Mouse (Mus musculus) CH12.LX (cell line): Measurements from ENCODE around the gene Trabd2b. TPM values are rescaled to one million over a fixed set of nuclear protein-coding genes. Genes with fewer than 3 reads are reported as not detected.

Experiments used
- DNase-seq: peaks from one replicate; pipeline ENCODE4 v3.0.0-alpha.2; 2013; ENCODE audit errors: extremely low read depth
- H3K27ac ChIP-seq: 2 replicates; pipeline ENCODE4 v1.5.1; 2012; ENCODE audit warnings: low read depth, mild to moderate bottlenecking, control low read depth, moderate library complexity; ENCODE audit not compliant: insufficient read depth
- H3K27me3 ChIP-seq: replicated peaks from 2 replicates; pipeline ENCODE3; 2012; ENCODE audit warnings: inconsistent platforms
- H3K36me3 ChIP-seq, 2 experiments: replicated peaks in 1 of 2; 2 replicates each; pipeline versions ENCODE3 to v1.6.1; 2012; ENCODE audit warnings: inconsistent platforms in 1 of 2, low read length in 1 of 2, mild to moderate bottlenecking in 1 of 2, mixed read lengths in 1 of 2, moderate library complexity in 1 of 2; ENCODE audit not compliant: control insufficient read depth in 1 of 2, insufficient read depth in 1 of 2
- H3K4me1 ChIP-seq, 2 experiments: 2 replicates each; pipeline ENCODE4 v1.6.1; 2012; ENCODE audit warnings: inconsistent platforms in 1 of 2, moderate library complexity in 1 of 2; ENCODE audit not compliant: insufficient read depth in 2 of 2, control insufficient read depth in 1 of 2
- H3K4me2 ChIP-seq: 2 replicates; pipeline ENCODE4 v1.6.1; 2012; ENCODE audit warnings: low read depth, mild to moderate bottlenecking, control low read depth; ENCODE audit not compliant: poor library complexity, insufficient read depth, severe bottlenecking
- H3K4me3 ChIP-seq, 3 experiments: fragments of 150-350 bp in 1 of 3; sonication (generic) in 1 of 3; replicated peaks in 1 of 3; 2 replicates each; pipeline versions ENCODE3 to v1.5.1; 2011 to 2012; ENCODE audit warnings: low read depth in 2 of 3, low read length in 2 of 3, mild to moderate bottlenecking in 2 of 3, moderate library complexity in 2 of 3, control low read depth in 1 of 3, improper control_type of control experiment in 1 of 3, inconsistent platforms in 1 of 3, mixed read lengths in 1 of 3; ENCODE audit not compliant: poor library complexity in 1 of 3
- H3K79me2 ChIP-seq: replicated peaks from 2 replicates; pipeline ENCODE4 v1.6.1; 2012; ENCODE audit warnings: mild to moderate bottlenecking, moderate library complexity; ENCODE audit not compliant: control insufficient read depth, poor library complexity, insufficient read depth, severe bottlenecking; ENCODE audit errors: extremely low read depth
- H3K9ac ChIP-seq: 2 replicates; pipeline ENCODE4 v1.6.1; 2012; ENCODE audit warnings: low read depth, mild to moderate bottlenecking, control low read depth, moderate library complexity; ENCODE audit not compliant: insufficient read depth
- H3K9me3 ChIP-seq: replicated peaks from 2 replicates; pipeline ENCODE3; 2012; ENCODE audit warnings: low read length, inconsistent platforms, mixed read lengths
- BHLHE40 ChIP-seq: IDR thresholded peaks from 2 replicates; pipeline ENCODE4 v1.6.1; 2011; ENCODE audit warnings: mild to moderate bottlenecking, low read depth, low read length, improper control_type of control experiment
- CHD1 ChIP-seq: IDR thresholded peaks from 2 replicates; pipeline ENCODE4 v1.6.1; 2012; ENCODE audit warnings: low read depth, low read length, improper control_type of control experiment, inconsistent platforms
- CHD2 ChIP-seq: IDR thresholded peaks from 2 replicates; pipeline ENCODE4 v1.6.1; 2011; ENCODE audit warnings: low read length, improper control_type of control experiment
- CTCF ChIP-seq, 2 experiments: IDR thresholded peaks in 1 of 2; conservative IDR thresholded peaks in 1 of 2; 2 replicates each; pipeline ENCODE4 v1.5.1; 2011 to 2012; ENCODE audit warnings: low read depth in 2 of 2, low read length in 2 of 2, improper control_type of control experiment in 1 of 2, inconsistent platforms in 1 of 2, mild to moderate bottlenecking in 1 of 2, moderate library complexity in 1 of 2
- E2F4 ChIP-seq: IDR thresholded peaks from 2 replicates; pipeline ENCODE4 v1.6.1; 2011; ENCODE audit warnings: low read depth, low read length, improper control_type of control experiment; ENCODE audit not compliant: insufficient replicate concordance
- ELF1 ChIP-seq: IDR thresholded peaks from 2 replicates; pipeline ENCODE4 v1.6.1; 2014; ENCODE audit warnings: low read depth, mild to moderate bottlenecking, inconsistent platforms, low read length, improper control_type of control experiment
- ETS1 ChIP-seq: conservative IDR thresholded peaks from 2 replicates; pipeline ENCODE4 v1.6.1; 2012; ENCODE audit warnings: low read depth, mild to moderate bottlenecking, inconsistent platforms, low read length, improper control_type of control experiment, moderate library complexity
- HCFC1 ChIP-seq: IDR thresholded peaks from 2 replicates; pipeline ENCODE4 v1.6.1; 2012; ENCODE audit warnings: low read depth, mild to moderate bottlenecking, inconsistent platforms, low read length, improper control_type of control experiment
- JUN ChIP-seq: IDR thresholded peaks from 2 replicates; pipeline ENCODE4 v1.6.1; 2011; ENCODE audit warnings: low read depth, mild to moderate bottlenecking, low read length, improper control_type of control experiment, moderate library complexity; ENCODE audit not compliant: insufficient read depth
- JUND ChIP-seq: conservative IDR thresholded peaks from 2 replicates; pipeline ENCODE4 v1.6.1; 2011; ENCODE audit warnings: low read depth, low read length, improper control_type of control experiment
- KAT2A ChIP-seq: IDR thresholded peaks from 2 replicates; pipeline ENCODE4 v1.6.1; 2012; ENCODE audit warnings: low read length, improper control_type of control experiment, inconsistent platforms; ENCODE audit not compliant: insufficient replicate concordance
- MAFK ChIP-seq: IDR thresholded peaks from 2 replicates; pipeline ENCODE4 v1.6.1; 2011; ENCODE audit warnings: low read length, improper control_type of control experiment; ENCODE audit not compliant: insufficient replicate concordance
- MAX ChIP-seq: IDR thresholded peaks from 2 replicates; pipeline ENCODE4 v1.6.1; 2011; ENCODE audit warnings: low read length, improper control_type of control experiment
- MEF2A ChIP-seq: IDR thresholded peaks from 2 replicates; pipeline ENCODE4 v1.6.1; 2014; ENCODE audit warnings: low read depth, mild to moderate bottlenecking, inconsistent platforms, low read length, improper control_type of control experiment, borderline replicate concordance
- MXI1 ChIP-seq: IDR thresholded peaks from 2 replicates; pipeline ENCODE4 v1.6.1; 2011; ENCODE audit warnings: mild to moderate bottlenecking, low read depth, low read length, improper control_type of control experiment
- MYC ChIP-seq: IDR thresholded peaks from 2 replicates; pipeline ENCODE4 v1.6.1; 2011; ENCODE audit warnings: low read depth, mild to moderate bottlenecking, improper control_type of control experiment, low read length
- NRF1 ChIP-seq: IDR thresholded peaks from 2 replicates; pipeline ENCODE4 v1.6.1; 2014; ENCODE audit warnings: low read depth, mild to moderate bottlenecking, inconsistent platforms, low read length, improper control_type of control experiment, moderate library complexity
- PAX5 ChIP-seq: IDR thresholded peaks from 2 replicates; pipeline ENCODE4 v1.6.1; 2012; ENCODE audit warnings: low read length, inconsistent platforms, mixed read lengths
- RAD21 ChIP-seq: IDR thresholded peaks from 2 replicates; pipeline ENCODE4 v1.6.1; 2011; ENCODE audit warnings: low read depth, mild to moderate bottlenecking, low read length, improper control_type of control experiment, moderate library complexity
- SMC3 ChIP-seq: IDR thresholded peaks from 2 replicates; pipeline ENCODE4 v1.6.1; 2011; ENCODE audit warnings: low read depth, low read length, improper control_type of control experiment
- USF1 ChIP-seq: IDR thresholded peaks from 2 replicates; pipeline ENCODE4 v1.6.1; 2014; ENCODE audit warnings: low read depth, mild to moderate bottlenecking, inconsistent platforms, low read length, improper control_type of control experiment
- ZC3H11A ChIP-seq: IDR thresholded peaks from 2 replicates; pipeline ENCODE4 v1.6.1; 2012; ENCODE audit warnings: low read depth, mild to moderate bottlenecking, inconsistent platforms, low read length, improper control_type of control experiment
- ZMIZ1 ChIP-seq: IDR thresholded peaks from 2 replicates; pipeline ENCODE4 v1.6.1; 2012; ENCODE audit warnings: low read depth, mild to moderate bottlenecking, inconsistent platforms, low read length, improper control_type of control experiment
- ZNF384 ChIP-seq: IDR thresholded peaks from 2 replicates; pipeline ENCODE4 v1.6.1; 2012; ENCODE audit warnings: low read depth, low read length, improper control_type of control experiment, inconsistent platforms
- dilution Hi-C: fragments of 300-500 bp; cut with MboI; formaldehyde crosslinking; loops from 2 replicates; pipeline ENCODE4 v1.14.3; 2020; ENCODE audit warnings: low sequenced_read_pairs; ENCODE audit not compliant: extremely low pct_unique_long_range_greater_than_20kb, extremely low pct_ligation_motif_present
- in situ Hi-C: fragments of 300-500 bp; cut with MboI; formaldehyde crosslinking; loops from 3 replicates; pipeline ENCODE4 v1.14.3; 2019; ENCODE audit warnings: low sequenced_read_pairs, low pct_ligation_motif_present, low pct_unique_long_range_greater_than_20kb, mixed read lengths
- polyA plus RNA-seq: library from polyadenylated mRNA; unstranded; fragments of >175 nt; gene quantifications from 2 replicates; pipeline ENCODE4 v1.2.1, GENCODE M21; 2012; ENCODE audit warnings: low read depth; ENCODE audit not compliant: insufficient read length
- total RNA-seq, 2 experiments: library from RNA; depleted of rRNA; stranded (reverse); fragments of 300-350 nt in 1 of 2; fragments of >200 nt in 1 of 2; gene quantifications; 2 replicates each; pipeline ENCODE4 v1.2.3; 2012 to 2014

Gene Trabd2b
- total and polyA plus RNA-seq, 3 experiments, result not detected

DNA sequence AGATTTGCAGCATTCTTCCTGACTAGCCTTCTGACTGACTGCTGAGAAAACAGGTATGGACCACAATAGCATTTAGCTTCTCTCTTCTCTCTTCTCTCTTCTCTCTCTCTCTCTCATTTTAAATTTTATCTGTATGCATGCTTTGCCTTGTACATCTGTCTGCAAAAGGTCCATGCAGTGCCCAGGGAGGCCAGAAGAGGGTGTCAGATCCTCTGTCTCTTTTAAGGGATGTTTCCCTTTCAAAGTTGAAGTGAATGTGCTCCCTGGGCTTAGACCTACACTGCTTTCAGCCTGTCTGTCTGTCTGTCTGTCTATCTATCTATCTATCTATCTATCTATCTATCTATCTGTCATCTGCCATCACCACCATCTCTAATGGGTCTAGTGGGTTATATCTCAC is 8.9 kb upstream of the Trabd2b start:
- dilution Hi-C loops (no loop called here), in situ Hi-C loops (no loop called here)
- no peak overlapping the region for H3K9ac ChIP-seq
- H3K4me3 ChIP-seq, result no peak overlapping the region
- H3K4me2 ChIP-seq, result no peak overlapping the region
- H3K27me3 ChIP-seq, result peaks cover 61% of the 10 kb centered on the region
- DNase-seq, result no peak
- H3K79me2 ChIP-seq, result no peaks in the 10 kb centered on the region
- no peak for TF ChIP-seq KAT2A
- TF ChIP-seq HCFC1, result no peak
- no peak for TF ChIP-seq MAX
- TF ChIP-seq SMC3, result peak; percentile 4; the same call in 1 of the 2 replicates
- 0 out of 4 replicates have a peak, but pooled peaks of 1 of the 2 experiments have one; percentile 14 for TF ChIP-seq CTCF (conservative IDR thresholded peaks at IDR 0.05 in 1 of 2, IDR thresholded peaks at IDR 0.05 in 1 of 2; ENCODE audit: low read depth in 2 of 2, low read length in 2 of 2)
- TF ChIP-seq ZNF384, result no peak
- no peak for TF ChIP-seq ZMIZ1
- TF ChIP-seq MEF2A, result no peak
- TF ChIP-seq BHLHE40, result no peak
- H3K4me1 ChIP-seq, result no peaks in the 10 kb centered on the region
- H3K9me3 ChIP-seq, result no peaks in the 10 kb centered on the region
- H3K36me3 ChIP-seq, result no peaks in the 10 kb centered on the region
- no peak overlapping the region for H3K27ac ChIP-seq

DNA sequence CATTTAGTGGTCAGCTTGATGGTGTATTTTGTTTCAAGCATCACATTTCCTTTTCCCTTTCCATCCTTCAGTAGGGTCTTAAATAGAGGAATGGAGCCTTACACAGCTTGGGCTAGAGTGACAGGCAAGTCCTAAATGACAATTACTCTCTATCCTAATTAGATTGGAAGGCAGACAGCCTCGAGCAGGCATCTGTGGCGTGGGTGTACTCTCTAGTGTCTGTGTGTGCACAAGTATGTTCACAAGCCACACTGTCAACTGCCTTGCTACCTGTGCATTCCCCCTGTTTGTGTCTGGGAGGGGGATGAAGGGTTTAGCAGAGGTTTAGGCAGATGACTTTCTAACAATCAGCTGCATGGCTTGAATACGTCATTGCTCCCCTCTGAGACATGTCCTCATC is 6.7 kb upstream of the Trabd2b start:
- no peaks in the 10 kb centered on the region for H3K79me2 ChIP-seq
- TF ChIP-seq ELF1 (no peak), MYC (no peak), ETS1 (no peak)
- dilution Hi-C loops (no loop called here), in situ Hi-C loops (no loop called here)
- no peaks in the 10 kb centered on the region for H3K9me3 ChIP-seq
- no peak overlapping the region for H3K4me2 ChIP-seq
- no peak overlapping the region for H3K9ac ChIP-seq
- no peak for DNase-seq
- H3K36me3 ChIP-seq, result no peaks in the 10 kb centered on the region
- H3K27me3 ChIP-seq, result peaks cover 64% of the 10 kb centered on the region
- no peak overlapping the region for H3K4me3 ChIP-seq
- no peaks in the 10 kb centered on the region for H3K4me1 ChIP-seq
- H3K27ac ChIP-seq, result no peak overlapping the region

DNA sequence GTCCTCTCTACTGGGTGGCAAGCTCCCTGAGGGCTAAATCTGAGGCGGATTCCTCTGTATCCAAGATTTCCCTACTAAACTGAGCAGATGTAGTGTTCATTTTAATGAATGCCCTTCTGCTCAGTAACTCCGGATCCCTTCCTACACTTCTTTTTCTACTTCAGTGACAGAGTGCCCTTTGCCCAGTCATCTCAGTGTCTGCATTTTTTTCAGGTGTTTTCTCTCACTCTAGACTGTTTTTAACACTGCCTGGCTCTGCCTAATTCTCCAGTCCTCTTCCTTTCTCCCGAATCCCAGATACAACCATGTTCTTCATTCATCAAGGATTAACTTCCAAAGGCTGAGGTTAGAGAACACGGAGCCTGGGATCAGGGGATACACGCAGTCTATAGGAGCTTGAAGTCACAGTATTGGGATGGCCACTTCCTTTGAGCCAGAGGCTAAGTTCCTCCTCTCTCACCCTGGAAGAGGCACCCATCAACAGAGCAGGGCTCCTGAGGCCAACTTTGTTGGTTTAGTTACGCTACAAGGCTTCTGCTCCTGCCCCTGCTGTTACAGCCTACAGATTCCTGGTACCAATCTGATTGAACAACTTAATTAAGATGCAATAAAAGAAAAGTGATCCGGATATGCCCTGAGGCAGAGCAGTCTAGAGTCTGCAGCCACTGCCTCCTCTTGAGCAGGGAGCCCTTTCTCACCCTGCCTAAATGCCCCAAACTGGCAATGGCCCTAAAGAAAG is 4.4 kb upstream of the Trabd2b start:
- no peak overlapping the region for H3K4me3 ChIP-seq
- TF ChIP-seq NRF1, result no peak
- TF ChIP-seq ZNF384, result no peak
- no peak for TF ChIP-seq MAFK
- no peak for TF ChIP-seq MAX
- TF ChIP-seq ZC3H11A, result no peak
- no peak for TF ChIP-seq HCFC1
- TF ChIP-seq KAT2A, result no peak
- no peak for TF ChIP-seq ETS1
- no peak for TF ChIP-seq MYC
- TF ChIP-seq MXI1, result no peak
- no peak for TF ChIP-seq JUN
- no peak for TF ChIP-seq RAD21
- TF ChIP-seq CHD1, result no peak
- no peak for TF ChIP-seq USF1
- TF ChIP-seq CHD2, result no peak
- no peak for TF ChIP-seq JUND
- TF ChIP-seq E2F4, result no peak
- TF ChIP-seq PAX5, result no peak
- in situ Hi-C loops, result no loop called here
- DNase-seq, result no peak
- H3K4me1 ChIP-seq, result no peaks in the 10 kb centered on the region
- H3K79me2 ChIP-seq, result no peaks in the 10 kb centered on the region
- H3K27ac ChIP-seq, result no peak overlapping the region
- no peaks in the 10 kb centered on the region for H3K36me3 ChIP-seq
- H3K9ac ChIP-seq, result no peak overlapping the region
- peaks cover 57% of the 10 kb centered on the region for H3K27me3 ChIP-seq
- H3K9me3 ChIP-seq, result peaks cover 7% of the 10 kb centered on the region
- H3K4me2 ChIP-seq, result no peak overlapping the region
- dilution Hi-C loops, result no loop called here
